Mouse (Mus musculus): ENCODE measurements around the gene Spink4. TPM values are rescaled to one million over a fixed set of nuclear protein-coding genes. Genes with fewer than 3 reads are reported as not detected.

Gene Spink4
- polyA plus RNA-seq, 1 experiment = not detected

GRCm38 (mm10) chr4:40975678-40976077, 55.8 kb downstream of the Spink4 start:
- Histone ChIP-seq H3K27me3 (ENCODE audit: control insufficient read depth, insufficient read depth, insufficient read length) (no peaks in the 10 kb centered on the region), H3K79me2 (ENCODE audit: control insufficient read depth, insufficient read depth) (peaks cover 100% of the 10 kb centered on the region), H3K4me3 (ENCODE audit: insufficient read depth, poor library complexity, severe bottlenecking) (no peak overlapping the region), H3K36me3 (ENCODE audit: control insufficient read depth, insufficient read depth) (peaks cover 58% of the 10 kb centered on the region), H3K79me3 (ENCODE audit: low read depth) (peaks cover 66% of the 10 kb centered on the region), H3ac (ENCODE audit: control insufficient read depth, insufficient read length, low read depth) (no peak overlapping the region)
- TF ChIP-seq FOSL1 (IDR thresholded peaks at IDR 0.05; ENCODE audit: insufficient read depth, low read length, poor library complexity, severe bottlenecking) (no peak), MAX (IDR thresholded peaks at IDR 0.05) (no peak), CTCF (IDR thresholded peaks at IDR 0.05; ENCODE audit: control insufficient read depth, insufficient read depth, insufficient read length) (no peak), MYOG (IDR thresholded peaks at IDR 0.05; ENCODE audit: control insufficient read depth, extremely low read depth, insufficient read length) (no peak), MYOD1 (IDR thresholded peaks at IDR 0.05; ENCODE audit: control insufficient read depth, insufficient read length, low read depth) (no peak), CEBPB (IDR thresholded peaks at IDR 0.05; ENCODE audit: low read depth) (no peak), USF1 (IDR thresholded peaks at IDR 0.05; ENCODE audit: low read depth) (no peak)

GRCm38 (mm10) chr4:40976651-40977050, 56.8 kb downstream of the Spink4 start:
- H3K36me3 ChIP-seq (ENCODE audit: control insufficient read depth, insufficient read depth) = peaks cover 68% of the 10 kb centered on the region

GRCm38 (mm10) chr4:40979430-40979829, 59.6 kb downstream of the Spink4 start:
- TF ChIP-seq MYOD1 (IDR thresholded peaks at IDR 0.05; ENCODE audit: control insufficient read depth, insufficient read length, low read depth) (no peak), CEBPB (IDR thresholded peaks at IDR 0.05; ENCODE audit: low read depth) (no peak), MYOG (IDR thresholded peaks at IDR 0.05; ENCODE audit: control insufficient read depth, extremely low read depth, insufficient read length) (no peak)
- Histone ChIP-seq H3K27me3 (ENCODE audit: control insufficient read depth, insufficient read depth, insufficient read length) (no peaks in the 10 kb centered on the region), H3K36me3 (ENCODE audit: control insufficient read depth, insufficient read depth) (peaks cover 89% of the 10 kb centered on the region), H3ac (ENCODE audit: control insufficient read depth, insufficient read length, low read depth) (no peak overlapping the region), H3K79me3 (ENCODE audit: low read depth) (peaks cover 38% of the 10 kb centered on the region), H3K4me3 (ENCODE audit: insufficient read depth, poor library complexity, severe bottlenecking) (no peak overlapping the region), H3K79me2 (ENCODE audit: control insufficient read depth, insufficient read depth) (peaks cover 89% of the 10 kb centered on the region)

More at GRCm38 (mm10) chr4:40976651-40977050, 56.8 kb downstream of the Spink4 start:
- TF ChIP-seq FOSL1 (IDR thresholded peaks at IDR 0.05; ENCODE audit: insufficient read depth, low read length, poor library complexity, severe bottlenecking) = no peak
- no peak for TF ChIP-seq USF1 (IDR thresholded peaks at IDR 0.05; ENCODE audit: low read depth)
- TF ChIP-seq CTCF (IDR thresholded peaks at IDR 0.05; ENCODE audit: control insufficient read depth, insufficient read depth, insufficient read length) = no peak
- no peak for TF ChIP-seq MYOD1 (IDR thresholded peaks at IDR 0.05; ENCODE audit: control insufficient read depth, insufficient read length, low read depth)
- TF ChIP-seq CEBPB (IDR thresholded peaks at IDR 0.05; ENCODE audit: low read depth) = no peak
- TF ChIP-seq MAX (IDR thresholded peaks at IDR 0.05) = no peak
- TF ChIP-seq MYOG (IDR thresholded peaks at IDR 0.05; ENCODE audit: control insufficient read depth, extremely low read depth, insufficient read length) = no peak
- H3ac ChIP-seq (ENCODE audit: control insufficient read depth, insufficient read length, low read depth) = no peak overlapping the region
- H3K27me3 ChIP-seq (ENCODE audit: control insufficient read depth, insufficient read depth, insufficient read length) = no peaks in the 10 kb centered on the region
- H3K79me2 ChIP-seq (ENCODE audit: control insufficient read depth, insufficient read depth) = peaks cover 100% of the 10 kb centered on the region
- no peak overlapping the region for H3K4me3 ChIP-seq (ENCODE audit: insufficient read depth, poor library complexity, severe bottlenecking)
- peaks cover 65% of the 10 kb centered on the region for H3K79me3 ChIP-seq (ENCODE audit: low read depth)

Other genes with a start within 250 kb of the Spink4 start
- gene Aptx, start 216.9 kb upstream of the Spink4 start, polyA plus RNA-seq (2012; fragmentation: generic; extraction: Trizol) = 13.9 TPM
- 106 TPM for gene Dnaja1, start 197.9 kb upstream of the Spink4 start, polyA plus RNA-seq (2012; fragmentation: generic; extraction: Trizol)
- 81.4 TPM for gene Smu1, start 162.1 kb upstream of the Spink4 start, polyA plus RNA-seq (2012; fragmentation: generic; extraction: Trizol)
- 42.2 TPM for gene B4galt1, start 66.0 kb upstream of the Spink4 start, polyA plus RNA-seq (2012; fragmentation: generic; extraction: Trizol)
- 170 TPM for gene Bag1, start 28.2 kb downstream of the Spink4 start, polyA plus RNA-seq (2012; fragmentation: generic; extraction: Trizol)
- 48.8 TPM for gene Chmp5, start 28.4 kb downstream of the Spink4 start, polyA plus RNA-seq (2012; fragmentation: generic; extraction: Trizol)
- 29.0 TPM for gene Nfx1, start 50.9 kb downstream of the Spink4 start, polyA plus RNA-seq (2012; fragmentation: generic; extraction: Trizol)
- not detected for gene Aqp7, start 128.1 kb downstream of the Spink4 start, polyA plus RNA-seq (2012; fragmentation: generic; extraction: Trizol)
- 0.06 TPM for gene Aqp3, start 178.1 kb downstream of the Spink4 start, polyA plus RNA-seq (2012; fragmentation: generic; extraction: Trizol)
- 29.4 TPM for gene Nol6, start 204.4 kb downstream of the Spink4 start, polyA plus RNA-seq (2012; fragmentation: generic; extraction: Trizol)
- 49.1 TPM for gene Ube2r2, start 215.7 kb downstream of the Spink4 start, polyA plus RNA-seq (2012; fragmentation: generic; extraction: Trizol)

Measured in C2C12 (cell line).